Mouse (Mus musculus) embryonic fibroblast, embryonic 13.5 days (primary cell): ENCODE measurements around the gene Hmgcl.

Experiments
- CTCF ChIP-seq: IDR thresholded peaks from 2 replicates; pipeline ENCODE4 v1.5.1; 2011; ENCODE audit warnings: mild to moderate bottlenecking, control low read depth, low read length, moderate library complexity, borderline replicate concordance; ENCODE audit not compliant: insufficient read depth
- POLR2A ChIP-seq: IDR thresholded peaks from 2 replicates; pipeline ENCODE4 v1.6.1; 2011; ENCODE audit warnings: low read depth, mild to moderate bottlenecking, control low read depth, low read length, moderate library complexity

DNA sequence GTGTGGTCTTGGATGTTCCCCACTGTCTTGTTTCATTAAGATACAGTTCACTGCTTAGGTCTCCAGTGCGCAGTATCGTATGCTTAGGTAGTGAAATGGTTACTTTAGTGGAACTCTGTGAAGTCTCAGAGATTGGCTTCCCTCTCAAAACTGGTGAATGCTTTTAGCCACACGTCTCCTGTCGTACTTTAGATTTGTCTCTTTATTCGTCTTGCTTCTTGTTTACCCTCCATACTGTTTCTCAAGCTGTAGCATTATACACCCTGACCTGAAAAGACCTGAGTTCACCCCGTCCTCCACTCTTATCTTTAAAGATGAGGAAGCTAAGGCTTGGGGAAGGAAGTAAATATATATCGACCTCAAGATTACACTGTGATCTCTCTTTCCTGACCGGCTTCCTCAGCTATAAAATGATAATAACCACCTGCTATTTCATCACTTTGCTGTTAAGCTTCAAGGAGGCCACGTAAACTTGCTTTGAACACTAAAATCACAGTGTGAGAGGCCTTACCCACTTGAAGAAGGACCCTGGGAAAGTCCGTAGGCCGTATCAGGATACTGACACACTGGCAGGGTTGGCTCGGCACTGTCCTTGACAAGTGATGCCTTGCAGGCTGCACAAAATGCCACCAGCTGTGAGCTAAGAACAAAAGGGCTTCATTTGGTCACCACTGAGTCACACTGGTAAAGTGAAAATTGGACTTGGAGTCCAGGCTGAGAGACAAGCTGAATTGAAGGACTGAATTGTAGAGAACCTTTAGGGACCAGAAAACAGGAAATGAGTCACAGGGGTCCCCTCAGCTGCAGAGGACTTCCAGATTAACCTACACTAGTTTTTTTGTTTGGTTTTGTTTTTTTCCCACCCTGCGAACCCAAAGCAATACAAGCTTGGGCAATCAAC lies 26.9 kb downstream of the Hmgcl start:
- TF ChIP-seq CTCF (no peak), POLR2A (no peak)
